Comparison of ENCODE assay signal across 19 mouse cellular contexts in genomic region chr16:65585699-65586098, GRCm38 (mm10). TPM values are rescaled to one million over a fixed set of nuclear protein-coding genes. Genes with fewer than 3 reads are reported as not detected.
A peak's percentile ranks its signal among the peaks of the same experiment; 100 is the strongest.
DNase-seq lines count a peak whose midpoint lies in the region; ATAC-seq lines count a peak whose summit lies in the region.
"Had no signal": no experiment of that assay in that cellular context is flagged by ENCODE, and none has a peak within 500 bp of the region (broad histone marks: within the 10 kb centered on the region; RNA-seq: fewer than 3 reads in every experiment).

No protein-coding gene starts in this region.

- ATAC-seq in granulocyte monocyte progenitor cell, adult 5-6 weeks (replicated peaks; ENCODE audit: poor library complexity, severe bottlenecking) = peak; percentile 27; the same call in 1 of the 2 replicates
- ATAC-seq in megakaryocyte, adult 5-6 weeks (ENCODE audit: poor library complexity, severe bottlenecking) = peak; percentile 67
- ATAC-seq in monocyte, adult 5-6 weeks (replicated peaks; ENCODE audit: insufficient number of reproducible peaks, low FRiP score, low TSS enrichment, poor library complexity, severe bottlenecking) = peak; percentile 53; the same call in 1 of the 2 replicates
- ATAC-seq: activated CD4-positive, CD25-positive, alpha-beta regulatory T cell, adult 4 months; CD4-positive, CD25-positive, alpha-beta regulatory T cell, adult 4 months; Patski had no signal

- no peak for DNase-seq in urinary bladder, postnatal 10 days (ENCODE audit: low spot score)
- DNase-seq in heart, postnatal 4 days = no peak
- no peak for DNase-seq in frontal cortex, postnatal 10 days (ENCODE audit: low spot score in 2 of 2)
- DNase-seq: adrenal gland, adult 2 months; adrenal gland, adult 8-10 months; adrenal gland, postnatal 10 days; adrenal gland, postnatal 14 days; adrenal gland, postnatal 25 days; adrenal gland, postnatal 36 days; B cell, adult 2 months; cerebellum, adult 11 months; cerebellum, adult 11-12 months; cerebellum, adult 18-20 months had no signal

RNA-seq across cellular contexts. Expression of gene Chmp2b, which starts 23.2 kb away (rescaled TPM):
- 35.5 and 44.5 TPM in 2 replicates for total RNA-seq in granulocyte monocyte progenitor cell, adult 5-6 weeks (2014; fragmentation: Nextera tagmentation)
- 29.7 and 32.0 TPM in 2 replicates for total RNA-seq in granulocyte monocyte progenitor cell, adult 5-6 weeks (2017)
- 77.8 and 92.2 TPM in 2 replicates for total RNA-seq in megakaryocyte, adult 5-6 weeks (2015)
- total RNA-seq in megakaryocyte, adult 5-6 weeks (2017) = 50.5 and 53.0 TPM in 2 replicates
- total RNA-seq in monocyte, adult 5-6 weeks (2017) = 84.8 to 149 TPM (median 129 TPM) in 3 replicates
- total RNA-seq in heart, postnatal 4 days (2021) = 10 to 100 TPM; 46.6 to 48.4 TPM
